Mouse (Mus musculus): ENCODE measurements around the gene Pnkd.
A peak's percentile ranks its signal among the peaks of the same experiment; 100 is the strongest.

Pnkd gene

DNA sequence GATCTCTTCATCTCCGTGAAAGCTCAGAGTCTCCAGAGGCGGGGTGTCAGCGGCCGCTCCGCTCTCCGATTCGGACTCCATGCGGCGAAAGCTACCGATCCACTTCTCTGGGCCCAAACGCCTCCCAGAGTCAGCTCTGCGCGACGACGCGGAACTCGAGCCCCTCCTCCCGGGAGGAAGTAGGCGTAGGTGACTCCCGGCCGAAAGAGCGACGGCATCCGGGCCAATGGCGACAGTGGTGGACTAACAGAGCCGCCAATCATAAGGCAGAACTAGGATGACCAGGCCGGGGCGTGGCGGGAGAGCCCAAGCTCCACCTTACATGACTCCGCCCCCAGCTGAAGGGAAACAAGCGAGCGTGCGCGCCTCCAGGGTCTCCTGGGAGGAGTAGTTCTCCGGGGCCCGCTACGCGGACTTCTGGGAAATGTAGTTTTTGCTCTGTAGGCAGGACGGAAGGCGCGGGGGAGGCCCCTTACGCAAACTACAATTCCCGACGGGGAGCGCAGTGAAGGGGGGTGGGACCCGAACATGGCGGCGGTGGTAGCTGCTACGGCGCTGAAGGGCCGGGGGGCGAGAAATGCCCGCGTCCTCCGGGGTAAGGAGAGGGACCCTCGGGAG, at the start of gene Pnkd, which contains the start of gene Aamp:
Gene Pnkd, plus strand, starts transcription at position 388 of the 618 bp plus-strand sequence.
Gene Aamp, minus strand, starts transcription at position 196 of the 618 bp plus-strand sequence.
- peak; percentile 100 for DNase-seq (ENCODE audit: low read depth, low spot score)

DNA sequence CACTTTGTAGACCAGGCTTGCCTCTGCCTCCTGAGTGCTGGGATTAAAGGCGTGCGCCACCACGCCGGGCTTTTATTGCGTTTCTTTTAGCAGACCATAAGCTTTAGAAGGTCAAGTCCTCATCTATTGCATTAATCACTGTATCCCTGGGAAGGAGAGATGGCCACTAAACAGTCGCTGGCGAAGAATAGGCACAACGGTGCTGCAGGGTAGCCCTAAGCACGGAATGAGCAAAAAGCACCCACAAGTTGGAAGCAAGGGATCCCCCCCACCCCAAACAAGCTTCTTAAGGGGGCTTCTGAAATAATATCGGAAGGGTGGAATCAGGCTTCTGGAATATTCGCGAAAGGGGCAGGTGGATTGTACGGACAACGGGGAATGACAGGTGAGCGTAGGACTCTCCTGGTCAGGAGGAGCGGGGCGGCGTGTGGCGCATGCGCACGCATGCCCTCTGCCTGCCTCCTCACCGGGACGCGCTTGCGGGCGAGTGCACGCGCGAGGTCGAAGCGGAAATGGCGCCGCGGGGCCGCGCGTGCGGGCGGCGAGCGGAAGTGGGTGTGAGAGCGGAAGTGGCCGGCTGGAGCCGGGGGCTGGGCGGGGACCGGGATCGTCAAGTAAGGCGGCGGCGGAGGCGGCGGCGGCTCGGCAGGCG, 48.7 kb upstream of the Pnkd start, which contains the start of gene Arpc2:
Gene Arpc2, plus strand, starts transcription at position 147 of the 652 bp plus-strand sequence.
- peak; percentile 96 for DNase-seq (ENCODE audit: low read depth, low spot score)

DNA sequence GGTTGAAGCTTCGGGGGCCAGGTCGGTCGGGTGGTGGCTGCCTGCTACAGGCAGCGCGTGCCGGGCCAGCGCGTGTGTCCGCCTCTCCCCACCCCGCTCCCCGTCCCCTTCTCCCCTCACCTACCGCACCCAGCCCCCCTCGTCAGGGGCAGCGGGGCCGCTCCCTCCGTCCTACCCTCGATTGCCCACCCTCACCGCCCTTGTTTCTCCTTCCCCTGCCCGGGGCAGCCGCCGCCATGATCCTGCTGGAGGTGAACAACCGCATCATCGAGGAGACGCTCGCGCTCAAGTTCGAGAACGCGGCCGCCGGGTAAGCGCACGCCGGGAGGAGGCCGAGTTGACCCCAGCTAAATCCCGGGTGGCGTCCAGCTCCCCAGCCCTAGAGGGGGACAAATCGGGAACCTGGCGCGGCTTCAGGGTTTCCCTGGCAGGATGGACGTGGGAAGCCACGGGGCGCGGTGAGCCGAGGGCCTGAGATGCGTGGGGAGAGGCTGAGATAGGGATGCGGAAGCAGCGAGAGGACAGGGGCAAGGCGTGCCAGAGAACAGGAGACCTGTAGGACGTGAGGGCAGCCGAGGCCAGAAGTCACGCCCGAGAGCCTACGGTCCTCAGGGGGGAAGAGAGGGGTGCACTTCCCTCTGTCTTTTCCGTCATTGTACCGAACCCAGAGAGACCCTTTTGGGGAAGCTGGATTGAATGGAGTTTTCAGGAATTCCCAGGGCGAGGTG, 48.0 kb upstream of the Pnkd start:
- peak; percentile 33 for DNase-seq (ENCODE audit: low read depth, low spot score)

- DNase-seq (ENCODE audit: low read depth, low spot score): no peak
Measured at GRCm38 (mm10) chr1:74237671-74238070, 47.1 kb upstream of the Pnkd start.

GRCm38 (mm10) chr1:74238136-74238535, 46.6 kb upstream of the Pnkd start:
- DNase-seq (ENCODE audit: low read depth, low spot score): no peak

DNA sequence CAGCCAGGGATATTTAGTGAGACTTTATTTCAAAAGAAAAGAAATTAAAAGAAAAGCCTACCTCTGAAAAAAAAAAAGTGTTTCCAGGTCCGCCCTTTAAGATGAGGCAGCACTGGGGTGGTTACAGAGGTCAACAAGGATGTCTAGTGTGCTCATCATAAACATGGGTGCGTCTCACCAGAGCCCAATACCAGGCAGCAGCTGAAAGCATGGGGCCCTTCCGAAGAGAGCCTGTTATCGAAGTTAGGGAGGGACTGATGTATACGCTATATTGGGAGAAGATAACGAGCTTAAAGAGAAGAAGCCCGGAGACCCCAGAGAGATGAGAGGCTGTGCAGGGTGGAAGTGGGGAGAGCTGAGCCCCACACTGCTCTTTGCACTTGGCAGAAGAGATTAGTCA, 45.6 kb upstream of the Pnkd start:
- no peak for DNase-seq (ENCODE audit: low read depth, low spot score)

- DNase-seq (ENCODE audit: low read depth, low spot score): no peak
Measured at GRCm38 (mm10) chr1:74239618-74240017, 45.1 kb upstream of the Pnkd start.

GRCm38 (mm10) chr1:74240311-74240710, 44.4 kb upstream of the Pnkd start:
- no peak for DNase-seq (ENCODE audit: low read depth, low spot score)

DNA sequence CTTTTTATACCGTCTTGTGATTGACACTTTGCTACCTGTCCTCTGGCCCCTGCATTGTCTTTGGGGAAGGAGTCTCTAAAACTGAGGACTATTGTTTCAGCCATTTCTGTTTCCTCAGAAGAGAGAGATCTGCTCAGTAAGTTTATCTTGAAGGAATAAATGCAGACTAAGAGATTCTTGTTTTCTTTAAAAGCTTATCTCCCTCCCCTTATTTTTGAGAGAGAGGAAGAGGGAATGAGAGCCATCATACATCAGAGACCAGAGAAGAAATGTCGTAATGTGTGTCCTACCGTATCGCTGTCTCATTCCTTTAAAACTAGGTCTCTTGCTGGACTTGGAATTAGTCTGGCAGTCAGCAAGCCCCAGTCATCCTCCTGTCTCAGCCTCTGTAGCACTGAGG, 43.9 kb upstream of the Pnkd start:
- DNase-seq (ENCODE audit: low read depth, low spot score): no peak

GRCm38 (mm10) chr1:74245525-74245924, 39.2 kb upstream of the Pnkd start:
- no peak for DNase-seq (ENCODE audit: low read depth, low spot score)

GRCm38 (mm10) chr1:74248799-74249198, 35.9 kb upstream of the Pnkd start:
- DNase-seq (ENCODE audit: low read depth, low spot score): no peak

DNA sequence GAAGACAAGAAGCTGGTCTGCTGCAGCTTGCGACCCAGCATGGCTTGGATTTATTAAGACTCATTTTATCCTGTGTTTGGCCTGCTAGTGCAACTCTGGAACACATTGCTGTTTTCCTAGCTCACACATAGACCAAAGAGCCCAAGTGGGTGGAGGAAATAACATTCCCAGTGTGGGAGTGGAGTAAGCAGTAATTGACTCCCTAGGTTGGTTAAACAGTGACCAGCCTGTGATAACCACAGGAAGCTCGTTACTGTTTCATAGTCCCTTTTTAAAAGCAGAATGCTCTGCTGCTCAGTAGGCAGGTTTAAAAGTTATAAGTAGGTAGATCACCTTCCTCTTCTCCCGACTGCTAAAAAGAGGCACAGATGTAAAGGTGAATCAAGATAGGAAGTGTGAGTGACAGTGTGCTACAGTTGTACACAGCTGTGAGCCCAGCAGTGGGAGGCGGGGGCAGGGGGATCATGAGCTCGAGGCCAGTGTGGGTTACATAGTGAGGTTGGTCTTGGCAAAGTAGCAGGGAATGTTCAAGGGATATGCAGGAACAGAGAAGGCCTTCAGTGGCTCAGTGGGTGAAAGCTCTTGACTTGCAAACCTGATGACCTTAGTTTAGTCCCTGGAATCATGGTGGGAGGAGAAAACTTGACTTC, 35.3 kb upstream of the Pnkd start:
- DNase-seq (ENCODE audit: low read depth, low spot score): no peak

GRCm38 (mm10) chr1:74250096-74250495, 34.6 kb upstream of the Pnkd start:
- DNase-seq (ENCODE audit: low read depth, low spot score): no peak

DNA sequence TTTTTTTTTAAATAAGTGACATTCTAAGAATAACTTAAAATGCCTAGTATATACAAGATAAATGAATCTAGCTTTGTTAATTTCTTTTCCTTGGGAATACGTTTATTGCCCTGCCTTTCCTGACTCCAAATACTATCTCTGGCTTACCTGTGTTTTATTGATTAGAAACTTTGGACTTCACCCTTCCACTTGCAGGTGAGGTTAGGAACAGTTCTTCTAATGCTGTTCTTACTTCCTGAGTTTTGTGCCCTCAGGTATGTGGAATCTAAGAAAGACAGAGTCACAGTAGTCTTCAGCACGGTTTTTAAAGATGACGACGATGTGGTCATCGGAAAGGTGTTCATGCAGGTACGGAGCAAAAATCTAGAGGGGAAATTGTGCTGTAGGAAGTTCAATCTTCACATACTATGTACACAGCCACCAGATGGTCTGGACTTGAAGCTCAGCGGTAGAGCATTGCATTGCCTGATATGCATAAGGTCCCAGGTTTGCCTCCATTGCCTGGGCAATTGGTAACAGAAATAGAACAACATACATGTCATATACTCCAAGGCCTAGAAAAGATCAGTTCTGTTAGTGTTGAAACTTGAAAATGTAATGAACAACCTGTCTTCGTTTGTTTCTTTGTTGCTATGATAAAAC, 28.9 kb upstream of the Pnkd start:
- DNase-seq (ENCODE audit: low read depth, low spot score): no peak

DNA sequence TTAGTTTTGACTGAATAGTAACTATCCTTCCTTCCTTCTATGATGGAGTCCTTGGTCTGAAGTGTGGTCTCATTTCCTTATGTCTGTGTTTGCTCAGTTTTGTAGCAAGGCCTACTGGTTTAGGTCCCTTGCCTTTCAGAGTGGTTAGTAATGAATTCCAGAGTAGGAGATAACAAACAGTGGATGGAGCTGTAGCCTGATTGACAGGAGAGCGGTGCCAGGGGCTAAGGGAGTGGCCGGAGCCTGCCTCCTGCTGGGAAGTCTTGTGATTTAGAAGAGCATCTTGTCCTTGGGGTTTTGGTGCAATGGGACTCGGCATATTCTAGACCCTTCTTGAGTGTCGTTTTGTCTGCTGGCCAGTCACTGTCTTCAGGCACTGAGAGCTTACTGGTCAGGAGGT, 27.9 kb upstream of the Pnkd start:
- no peak for DNase-seq (ENCODE audit: low read depth, low spot score)

- DNase-seq (ENCODE audit: low read depth, low spot score): no peak
Measured at GRCm38 (mm10) chr1:74262510-74262909, 22.2 kb upstream of the Pnkd start.

DNA sequence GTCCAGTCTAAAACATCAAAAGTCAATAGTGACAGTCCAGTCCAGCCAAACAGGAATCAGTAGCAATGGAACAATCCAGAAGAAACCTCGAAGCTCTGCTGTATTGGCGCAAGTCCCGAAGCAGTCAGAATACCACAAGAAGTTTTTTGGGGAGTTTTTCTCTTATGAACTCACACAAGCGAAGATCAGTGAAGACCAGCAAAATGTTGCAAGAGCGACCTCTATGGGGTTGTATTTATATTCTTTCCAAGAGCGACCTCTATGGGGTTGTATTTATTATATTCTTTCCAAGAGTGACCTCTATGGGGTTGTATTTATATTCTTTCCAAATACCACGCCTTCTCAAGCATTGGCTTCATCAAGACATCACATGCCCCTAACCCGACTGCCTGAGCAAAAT, 16.0 kb upstream of the Pnkd start:
- DNase-seq (ENCODE audit: low read depth, low spot score): no peak

- DNase-seq (ENCODE audit: low read depth, low spot score): no peak
Measured at GRCm38 (mm10) chr1:74271659-74272058, 13.1 kb upstream of the Pnkd start.

GRCm38 (mm10) chr1:74275015-74275414, 9.7 kb upstream of the Pnkd start:
- no peak for DNase-seq (ENCODE audit: low read depth, low spot score)

DNA sequence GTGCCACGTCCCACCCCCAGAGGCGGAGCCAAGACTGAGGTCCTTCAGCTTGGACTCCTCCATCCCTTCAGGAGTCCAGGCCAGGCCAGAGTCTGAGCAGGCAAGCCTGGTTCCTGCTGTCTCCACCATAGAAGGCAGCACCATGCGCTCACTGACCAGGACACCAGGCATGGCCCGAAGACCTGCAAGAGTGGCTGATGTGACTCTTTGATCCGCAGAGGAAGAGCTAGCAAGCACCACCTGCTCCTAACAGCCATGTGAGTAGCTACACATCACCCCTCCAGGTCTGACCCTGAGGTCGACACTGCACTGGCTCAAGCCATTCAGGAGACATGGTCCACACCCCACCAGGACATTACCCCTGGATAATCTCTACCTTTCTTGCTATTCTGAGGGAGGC, 7.7 kb upstream of the Pnkd start:
- no peak for DNase-seq (ENCODE audit: low read depth, low spot score)

- no peak for DNase-seq (ENCODE audit: low read depth, low spot score)
Measured at GRCm38 (mm10) chr1:74277883-74278537, 6.7 kb upstream of the Pnkd start.
